Mouse (Mus musculus): ENCODE data around the gene Nr2e1. TPM values are rescaled to one million over a fixed set of nuclear protein-coding genes. Genes with fewer than 3 reads are reported as not detected.

Nr2e1 gene
- total RNA-seq, 1 experiment from 2014 or later, result not detected

GRCm38 (mm10) chr10:42578281-42578675 lies 5.2 kb downstream of the Nr2e1 start:
- no peak for ATAC-seq (replicated peaks in 1 of 2; ENCODE audit: insufficient read depth in 1 of 2, low FRiP score in 2 of 2, low TSS enrichment in 1 of 2, low read depth in 1 of 2, poor library complexity in 2 of 2, severe bottlenecking in 2 of 2)

GRCm38 (mm10) chr10:42577525-42578280 lies 5.7 kb downstream of the Nr2e1 start:
- no peak for ATAC-seq (replicated peaks in 1 of 2; ENCODE audit: insufficient read depth in 1 of 2, low FRiP score in 2 of 2, low TSS enrichment in 1 of 2, low read depth in 1 of 2, poor library complexity in 2 of 2, severe bottlenecking in 2 of 2)

- no peak; a peak in 1 of 4 replicates for ATAC-seq (replicated peaks in 1 of 2; ENCODE audit: insufficient read depth in 1 of 2, low FRiP score in 2 of 2, low TSS enrichment in 1 of 2, low read depth in 1 of 2, poor library complexity in 2 of 2, severe bottlenecking in 2 of 2)
Observed at GRCm38 (mm10) chr10:42574639-42575038, 8.8 kb downstream of the Nr2e1 start.

GRCm38 (mm10) chr10:42572971-42573370 lies 10.5 kb downstream of the Nr2e1 start:
- no peak for ATAC-seq (replicated peaks in 1 of 2; ENCODE audit: insufficient read depth in 1 of 2, low FRiP score in 2 of 2, low TSS enrichment in 1 of 2, low read depth in 1 of 2, poor library complexity in 2 of 2, severe bottlenecking in 2 of 2)

- ATAC-seq (replicated peaks in 1 of 2; ENCODE audit: insufficient read depth in 1 of 2, low FRiP score in 2 of 2, low TSS enrichment in 1 of 2, low read depth in 1 of 2, poor library complexity in 2 of 2, severe bottlenecking in 2 of 2), result no peak
Observed at GRCm38 (mm10) chr10:42572567-42572966, 10.9 kb downstream of the Nr2e1 start.

- peak in 1 of 2 experiments; percentile 62; a peak in 1 of 4 replicates for ATAC-seq (replicated peaks in 1 of 2; ENCODE audit: insufficient read depth in 1 of 2, low FRiP score in 2 of 2, low TSS enrichment in 1 of 2, low read depth in 1 of 2, poor library complexity in 2 of 2, severe bottlenecking in 2 of 2)
Observed at GRCm38 (mm10) chr10:42562272-42562671, 21.2 kb downstream of the Nr2e1 start.

- ATAC-seq (replicated peaks in 1 of 2; ENCODE audit: insufficient read depth in 1 of 2, low FRiP score in 2 of 2, low TSS enrichment in 1 of 2, low read depth in 1 of 2, poor library complexity in 2 of 2, severe bottlenecking in 2 of 2), result no peak
Observed at GRCm38 (mm10) chr10:42559581-42560200, 23.7 kb downstream of the Nr2e1 start.

- ATAC-seq (replicated peaks in 1 of 2; ENCODE audit: insufficient read depth in 1 of 2, low FRiP score in 2 of 2, low TSS enrichment in 1 of 2, low read depth in 1 of 2, poor library complexity in 2 of 2, severe bottlenecking in 2 of 2), result no peak
Observed at GRCm38 (mm10) chr10:42546507-42546906, 36.9 kb downstream of the Nr2e1 start.

GRCm38 (mm10) chr10:42545707-42546503 lies 37.5 kb downstream of the Nr2e1 start:
- ATAC-seq (replicated peaks in 1 of 2; ENCODE audit: insufficient read depth in 1 of 2, low FRiP score in 2 of 2, low TSS enrichment in 1 of 2, low read depth in 1 of 2, poor library complexity in 2 of 2, severe bottlenecking in 2 of 2), result no peak

- peak in 1 of 2 experiments; percentile 39; a peak in 1 of 4 replicates for ATAC-seq (replicated peaks in 1 of 2; ENCODE audit: insufficient read depth in 1 of 2, low FRiP score in 2 of 2, low TSS enrichment in 1 of 2, low read depth in 1 of 2, poor library complexity in 2 of 2, severe bottlenecking in 2 of 2)
Observed at GRCm38 (mm10) chr10:42537571-42538316, 45.7 kb downstream of the Nr2e1 start.

GRCm38 (mm10) chr10:42533836-42534453 lies 49.5 kb downstream of the Nr2e1 start:
- ATAC-seq (replicated peaks in 1 of 2; ENCODE audit: insufficient read depth in 1 of 2, low FRiP score in 2 of 2, low TSS enrichment in 1 of 2, low read depth in 1 of 2, poor library complexity in 2 of 2, severe bottlenecking in 2 of 2), result peak in 1 of 2 experiments; percentile 32; a peak in 1 of 4 replicates

- ATAC-seq (replicated peaks in 1 of 2; ENCODE audit: insufficient read depth in 1 of 2, low FRiP score in 2 of 2, low TSS enrichment in 1 of 2, low read depth in 1 of 2, poor library complexity in 2 of 2, severe bottlenecking in 2 of 2), result no peak
Observed at GRCm38 (mm10) chr10:42525682-42526081, 57.8 kb downstream of the Nr2e1 start.

- ATAC-seq (replicated peaks in 1 of 2; ENCODE audit: insufficient read depth in 1 of 2, low FRiP score in 2 of 2, low TSS enrichment in 1 of 2, low read depth in 1 of 2, poor library complexity in 2 of 2, severe bottlenecking in 2 of 2), result no peak
Observed at GRCm38 (mm10) chr10:42523556-42524162, 59.8 kb downstream of the Nr2e1 start.

- ATAC-seq (replicated peaks in 1 of 2; ENCODE audit: insufficient read depth in 1 of 2, low FRiP score in 2 of 2, low TSS enrichment in 1 of 2, low read depth in 1 of 2, poor library complexity in 2 of 2, severe bottlenecking in 2 of 2), result no peak
Observed at GRCm38 (mm10) chr10:42522912-42523311, 60.5 kb downstream of the Nr2e1 start.

- ATAC-seq (replicated peaks in 1 of 2; ENCODE audit: insufficient read depth in 1 of 2, low FRiP score in 2 of 2, low TSS enrichment in 1 of 2, low read depth in 1 of 2, poor library complexity in 2 of 2, severe bottlenecking in 2 of 2), result no peak
Observed at GRCm38 (mm10) chr10:42521315-42521981, 62.0 kb downstream of the Nr2e1 start.

GRCm38 (mm10) chr10:42518363-42518762 lies 65.1 kb downstream of the Nr2e1 start:
- ATAC-seq (replicated peaks in 1 of 2; ENCODE audit: insufficient read depth in 1 of 2, low FRiP score in 2 of 2, low TSS enrichment in 1 of 2, low read depth in 1 of 2, poor library complexity in 2 of 2, severe bottlenecking in 2 of 2), result no peak

Data from hematopoietic stem cell, adult 5-6 weeks (primary cell).